Mouse (Mus musculus) midbrain, embryonic 16.5 days (tissue): ENCODE measurements around the gene Olfr212. TPM values are rescaled to one million over a fixed set of nuclear protein-coding genes. Genes with fewer than 3 reads are reported as not detected.

Experiments
- polyA plus RNA-seq: library from polyadenylated mRNA; unstranded; fragments of >200 nt; fragmentation: Nextera tagmentation; extraction: Ambion mirVana; gene quantifications from 2 replicates; pipeline ENCODE4 v1.2.1, GENCODE M21; 2015

Gene Olfr212
- polyA plus RNA-seq, 1 experiment from 2014 or later: not detected

Other genes starting within 250 kb of the Olfr212 start
- 8.2 TPM in 2 replicates for gene Zfand4, start 242.3 kb upstream of the Olfr212 start, polyA plus RNA-seq
- 66.9 and 67.8 TPM in 2 replicates for gene March8, start 168.5 kb upstream of the Olfr212 start, polyA plus RNA-seq
- 0.73 and 1.0 TPM in 2 replicates for gene Alox5, start 45.3 kb upstream of the Olfr212 start, polyA plus RNA-seq
- not detected in 2 replicates for gene Olfr211, start 17.4 kb upstream of the Olfr212 start, polyA plus RNA-seq
- not detected in 2 replicates for gene Olfr213, start 31.9 kb downstream of the Olfr212 start, polyA plus RNA-seq
- 0.36 TPM in 2 replicates for gene Gm5580, start 44.6 kb downstream of the Olfr212 start, polyA plus RNA-seq
- gene Olfr214, start 47.7 kb downstream of the Olfr212 start, polyA plus RNA-seq: not detected in 2 replicates
- not detected in 2 replicates for gene Olfr215, start 77.7 kb downstream of the Olfr212 start, polyA plus RNA-seq
- gene Zfp422, start 122.5 kb downstream of the Olfr212 start, polyA plus RNA-seq: 135 and 158 TPM in 2 replicates
- 8.4 and 10.8 TPM in 2 replicates for gene Depp1, start 144.1 kb downstream of the Olfr212 start, polyA plus RNA-seq
- 8.3 and 8.7 TPM in 2 replicates for gene Rassf4, start 167.4 kb downstream of the Olfr212 start, polyA plus RNA-seq
- gene Tmem72, start 210.4 kb downstream of the Olfr212 start, polyA plus RNA-seq: 0.42 and 0.75 TPM in 2 replicates